Mouse (Mus musculus): ENCODE measurements around the gene Ubqln4. TPM values are rescaled to one million over a fixed set of nuclear protein-coding genes. Genes with fewer than 3 reads are reported as not detected.

Ubqln4 gene
- polyA plus RNA-seq, 1 experiment from 2014 or later = 39.3 TPM

DNA sequence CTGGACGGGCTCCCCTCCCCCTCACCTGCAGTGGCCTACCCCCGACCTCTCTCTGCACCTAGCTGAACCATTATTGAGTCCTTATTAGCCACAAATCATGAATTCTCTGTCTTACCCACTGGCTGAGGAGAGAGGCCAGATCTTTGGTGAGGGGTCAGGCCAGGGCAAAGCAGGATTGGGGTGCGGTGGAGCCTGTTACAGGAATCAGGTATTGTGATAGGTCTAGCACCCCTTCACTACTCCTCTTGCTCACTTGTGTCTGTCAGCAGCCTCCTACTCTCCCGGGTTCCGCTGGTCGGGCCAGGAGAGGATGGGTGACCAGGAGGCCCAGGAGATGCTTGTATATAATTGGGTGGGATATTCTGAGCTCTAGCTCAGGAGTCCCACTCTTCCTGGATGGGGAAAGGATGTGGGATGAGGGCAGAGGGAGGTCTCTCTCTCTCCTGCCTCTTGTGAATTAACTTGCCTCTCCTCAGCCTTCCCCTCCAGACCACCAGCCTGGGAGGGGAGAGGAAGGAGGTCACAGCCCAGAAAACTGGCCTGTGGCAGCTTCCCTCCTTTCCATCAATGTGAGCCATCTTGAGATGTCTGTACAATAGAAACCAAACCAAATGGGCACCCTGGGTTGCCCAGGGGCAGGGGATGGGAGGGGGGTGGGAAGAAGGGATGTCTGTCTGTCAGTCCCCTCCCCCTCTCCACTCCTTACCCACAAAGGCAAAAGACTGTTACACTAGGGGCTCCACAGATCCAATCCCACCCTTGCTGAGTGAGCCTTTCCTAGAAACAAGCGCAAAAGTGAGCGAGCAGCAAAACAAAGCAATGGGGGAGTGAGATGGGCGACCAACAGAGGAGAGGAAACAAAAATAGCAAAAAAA lies 15.1 kb upstream of the Ubqln4 start:
- H3K36me3 ChIP-seq (ENCODE audit: control insufficient read depth, insufficient read depth, low read length) = peaks cover 17% of the 10 kb centered on the region
- no peaks in the 10 kb centered on the region for H3K27me3 ChIP-seq (ENCODE audit: control insufficient read depth, insufficient read depth, low read depth, low read length)
- H3K4me1 ChIP-seq (replicated peaks; ENCODE audit: control insufficient read depth, insufficient read depth, low read length) = peaks cover 45% of the 10 kb centered on the region
- 53% methylated on average over 9 of the region's 9 CpGs for WGBS
- H3K9me3 ChIP-seq (ENCODE audit: control insufficient read depth, low read length) = no peaks in the 10 kb centered on the region
- no peak overlapping the region for H3K4me3 ChIP-seq (ENCODE audit: low read length)
- H3K4me2 ChIP-seq (ENCODE audit: low read depth, low read length) = no peak overlapping the region
- no peak for ATAC-seq (ENCODE audit: low read depth)
- H3K9ac ChIP-seq (ENCODE audit: low read length) = no peak overlapping the region
- H3K27ac ChIP-seq (ENCODE audit: low read length) = no peak overlapping the region

- H3K27me3 ChIP-seq (ENCODE audit: control insufficient read depth, insufficient read depth, low read depth, low read length) = no peaks in the 10 kb centered on the region
- H3K36me3 ChIP-seq (ENCODE audit: control insufficient read depth, insufficient read depth, low read length) = peaks cover 17% of the 10 kb centered on the region
- H3K27ac ChIP-seq (ENCODE audit: low read length) = no peak overlapping the region
- H3K4me3 ChIP-seq (ENCODE audit: low read length) = no peak overlapping the region
- H3K4me1 ChIP-seq (replicated peaks; ENCODE audit: control insufficient read depth, insufficient read depth, low read length) = peaks cover 37% of the 10 kb centered on the region
- 28% methylated on average over 3 of the region's 3 CpGs for WGBS
- no peak overlapping the region for H3K4me2 ChIP-seq (ENCODE audit: low read depth, low read length)
- no peaks in the 10 kb centered on the region for H3K9me3 ChIP-seq (ENCODE audit: control insufficient read depth, low read length)
- ATAC-seq (ENCODE audit: low read depth) = no peak
- H3K9ac ChIP-seq (ENCODE audit: low read length) = no peak overlapping the region
These were observed 14.2 kb upstream of the Ubqln4 start for GRCm38 (mm10) chr3:88539397-88539796.

GRCm38 (mm10) chr3:88540085-88540484 lies 13.5 kb upstream of the Ubqln4 start:
- Histone ChIP-seq H3K9ac (ENCODE audit: low read length) (no peak overlapping the region; the same call in 1 of the 2 replicates), H3K9me3 (ENCODE audit: control insufficient read depth, low read length) (no peaks in the 10 kb centered on the region), H3K4me2 (ENCODE audit: low read depth, low read length) (no peak overlapping the region), H3K36me3 (ENCODE audit: control insufficient read depth, insufficient read depth, low read length) (peaks cover 17% of the 10 kb centered on the region), H3K27ac (ENCODE audit: low read length) (no peak overlapping the region), H3K4me1 (replicated peaks; ENCODE audit: control insufficient read depth, insufficient read depth, low read length) (peaks cover 30% of the 10 kb centered on the region), H3K4me3 (ENCODE audit: low read length) (no peak overlapping the region), H3K27me3 (ENCODE audit: control insufficient read depth, insufficient read depth, low read depth, low read length) (no peaks in the 10 kb centered on the region)
- ATAC-seq (ENCODE audit: low read depth) = no peak
- WGBS = 60% methylated on average over 5 of the region's 5 CpGs

- H3K4me2 ChIP-seq (ENCODE audit: low read depth, low read length) = no peak overlapping the region
- 65% methylated on average over 6 of the region's 7 CpGs for WGBS
- no peaks in the 10 kb centered on the region for H3K27me3 ChIP-seq (ENCODE audit: control insufficient read depth, insufficient read depth, low read depth, low read length)
- peaks cover 12% of the 10 kb centered on the region for H3K4me1 ChIP-seq (replicated peaks; ENCODE audit: control insufficient read depth, insufficient read depth, low read length)
- no peak overlapping the region for H3K27ac ChIP-seq (ENCODE audit: low read length)
- no peak overlapping the region for H3K4me3 ChIP-seq (ENCODE audit: low read length)
- no peaks in the 10 kb centered on the region for H3K9me3 ChIP-seq (ENCODE audit: control insufficient read depth, low read length)
- no peak for ATAC-seq (ENCODE audit: low read depth)
- H3K36me3 ChIP-seq (ENCODE audit: control insufficient read depth, insufficient read depth, low read length) = peaks cover 12% of the 10 kb centered on the region
- no peak overlapping the region for H3K9ac ChIP-seq (ENCODE audit: low read length)
These were observed 11.7 kb upstream of the Ubqln4 start for GRCm38 (mm10) chr3:88541622-88542401.

DNA sequence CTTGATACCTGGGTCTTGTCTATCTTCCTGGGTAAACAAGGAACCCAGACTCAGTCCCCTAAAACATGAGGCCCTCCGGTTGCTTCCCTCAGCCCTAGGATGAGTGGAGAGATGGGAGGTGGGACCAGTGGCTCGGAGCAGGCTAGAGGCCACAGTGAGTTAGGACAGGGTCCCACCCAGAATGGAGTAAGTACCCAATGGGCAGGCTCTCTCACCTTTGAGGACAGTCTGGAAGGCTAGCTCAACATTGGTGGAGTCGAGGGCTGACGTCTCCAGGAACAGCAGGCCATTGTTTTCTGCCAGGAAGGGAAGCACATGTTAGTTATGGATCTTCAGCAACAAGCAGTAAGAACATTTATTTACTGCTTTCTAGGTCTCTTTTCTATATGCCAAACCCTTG lies 11.1 kb upstream of the Ubqln4 start:
- Histone ChIP-seq H3K9me3 (ENCODE audit: control insufficient read depth, low read length) (no peaks in the 10 kb centered on the region), H3K27ac (ENCODE audit: low read length) (no peak overlapping the region), H3K4me1 (replicated peaks; ENCODE audit: control insufficient read depth, insufficient read depth, low read length) (peaks cover 6% of the 10 kb centered on the region), H3K27me3 (ENCODE audit: control insufficient read depth, insufficient read depth, low read depth, low read length) (no peaks in the 10 kb centered on the region), H3K9ac (ENCODE audit: low read length) (no peak overlapping the region), H3K36me3 (ENCODE audit: control insufficient read depth, insufficient read depth, low read length) (peaks cover 9% of the 10 kb centered on the region), H3K4me2 (ENCODE audit: low read depth, low read length) (no peak overlapping the region), H3K4me3 (ENCODE audit: low read length) (no peak overlapping the region)
- no peak for ATAC-seq (ENCODE audit: low read depth)
- 41% methylated on average over 4 of the region's 4 CpGs for WGBS

DNA sequence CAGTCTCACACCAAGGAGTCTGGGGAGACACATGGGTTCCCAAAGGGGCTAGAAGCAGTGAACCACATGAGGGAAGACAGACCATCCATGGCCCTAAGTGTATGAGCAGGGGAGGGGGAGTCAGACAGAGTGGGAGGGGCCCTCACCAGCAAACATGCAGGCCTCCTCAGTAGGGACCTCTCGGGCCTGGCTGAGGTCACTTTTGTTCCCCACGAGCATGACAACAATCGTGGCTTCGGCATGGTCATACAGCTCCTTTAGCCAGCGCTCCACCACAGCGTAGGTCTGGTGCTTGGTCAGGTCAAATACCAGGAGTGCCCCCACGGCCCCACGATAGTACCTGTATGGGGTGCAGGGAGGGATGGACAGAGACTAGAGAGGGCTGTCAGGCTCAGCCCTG lies 10.4 kb upstream of the Ubqln4 start:
- ATAC-seq (ENCODE audit: low read depth) = no peak
- no peaks in the 10 kb centered on the region for H3K27me3 ChIP-seq (ENCODE audit: control insufficient read depth, insufficient read depth, low read depth, low read length)
- no peak overlapping the region for H3K9ac ChIP-seq (ENCODE audit: low read length)
- peaks cover 6% of the 10 kb centered on the region for H3K4me1 ChIP-seq (replicated peaks; ENCODE audit: control insufficient read depth, insufficient read depth, low read length)
- peaks cover 9% of the 10 kb centered on the region; the same call in 1 of the 2 replicates for H3K36me3 ChIP-seq (ENCODE audit: control insufficient read depth, insufficient read depth, low read length)
- no peak overlapping the region for H3K4me3 ChIP-seq (ENCODE audit: low read length)
- no peak overlapping the region for H3K27ac ChIP-seq (ENCODE audit: low read length)
- no peak overlapping the region for H3K4me2 ChIP-seq (ENCODE audit: low read depth, low read length)
- WGBS = 79% methylated on average over 8 of the region's 8 CpGs
- H3K9me3 ChIP-seq (ENCODE audit: control insufficient read depth, low read length) = no peaks in the 10 kb centered on the region

DNA sequence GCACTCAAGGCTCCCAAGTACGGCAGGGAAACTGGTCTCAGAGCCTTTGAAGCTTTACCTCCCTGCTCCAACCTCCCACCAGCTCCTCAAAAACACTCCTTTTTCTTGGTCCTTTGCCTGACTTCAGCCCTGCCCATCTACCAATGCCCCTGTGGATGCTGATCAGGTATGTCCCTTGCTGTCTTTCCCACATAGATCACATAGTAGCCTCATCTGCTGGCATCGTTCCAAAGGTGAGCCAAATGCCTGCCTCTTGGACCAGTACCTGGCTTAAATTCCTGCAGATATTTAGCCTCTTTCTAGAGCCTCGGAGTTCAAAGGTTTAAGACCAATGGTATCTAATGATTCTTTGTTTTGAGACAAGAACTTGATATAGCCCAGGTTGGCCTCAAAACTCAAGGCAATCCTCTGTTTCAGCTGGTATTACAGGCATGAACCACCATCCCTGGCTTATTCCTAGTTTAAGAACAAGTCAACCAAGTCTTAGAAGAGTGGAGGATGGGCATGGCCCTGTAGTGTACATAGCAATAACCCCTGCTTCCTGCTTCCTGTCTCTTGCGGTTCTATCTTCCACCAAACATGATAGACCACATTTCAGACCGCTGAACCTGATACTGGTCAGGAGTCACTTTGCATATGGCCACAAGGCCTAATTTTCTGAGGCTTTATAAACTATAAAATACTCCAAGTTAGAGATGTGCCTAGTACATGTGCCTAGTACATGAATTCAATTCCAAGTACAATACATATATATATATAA lies 9.7 kb upstream of the Ubqln4 start:
- Histone ChIP-seq H3K9me3 (ENCODE audit: control insufficient read depth, low read length) (no peaks in the 10 kb centered on the region), H3K4me3 (ENCODE audit: low read length) (no peak overlapping the region)
- 56% methylated on average over 5 of the region's 5 CpGs for WGBS

GRCm38 (mm10) chr3:88544514-88544913 lies 9.0 kb upstream of the Ubqln4 start:
- H3K9ac ChIP-seq (ENCODE audit: low read length) = no peak overlapping the region
- H3K36me3 ChIP-seq (ENCODE audit: control insufficient read depth, insufficient read depth, low read length) = peaks cover 4% of the 10 kb centered on the region; the same call in 1 of the 2 replicates
- no peak overlapping the region for H3K4me2 ChIP-seq (ENCODE audit: low read depth, low read length)
- WGBS = 34% methylated on average over 5 of the region's 5 CpGs
- no peak overlapping the region for H3K27ac ChIP-seq (ENCODE audit: low read length)
- no peaks in the 10 kb centered on the region for H3K9me3 ChIP-seq (ENCODE audit: control insufficient read depth, low read length)
- peaks cover 6% of the 10 kb centered on the region for H3K4me1 ChIP-seq (replicated peaks; ENCODE audit: control insufficient read depth, insufficient read depth, low read length)
- H3K4me3 ChIP-seq (ENCODE audit: low read length) = no peak overlapping the region
- H3K27me3 ChIP-seq (ENCODE audit: control insufficient read depth, insufficient read depth, low read depth, low read length) = no peaks in the 10 kb centered on the region
- no peak for ATAC-seq (ENCODE audit: low read depth)

More for the DNA sequence above, 9.7 kb upstream of the Ubqln4 start:
- H3K4me2 ChIP-seq (ENCODE audit: low read depth, low read length) = no peak overlapping the region
- peaks cover 6% of the 10 kb centered on the region for H3K4me1 ChIP-seq (replicated peaks; ENCODE audit: control insufficient read depth, insufficient read depth, low read length)
- H3K36me3 ChIP-seq (ENCODE audit: control insufficient read depth, insufficient read depth, low read length) = peaks cover 4% of the 10 kb centered on the region; the same call in 1 of the 2 replicates
- no peaks in the 10 kb centered on the region for H3K27me3 ChIP-seq (ENCODE audit: control insufficient read depth, insufficient read depth, low read depth, low read length)
- H3K27ac ChIP-seq (ENCODE audit: low read length) = no peak overlapping the region
- no peak overlapping the region for H3K9ac ChIP-seq (ENCODE audit: low read length)
- no peak for ATAC-seq (ENCODE audit: low read depth)
